Mouse (Mus musculus) liver, adult 2 months (tissue): Measurements from ENCODE around the gene Colq.

Experiments used
- CTCF ChIP-seq: fragments of 200-500 bp; IDR thresholded peaks from 2 replicates; pipeline ENCODE4 v1.5.1; 2011; ENCODE audit warnings: low read depth, low read length, control low read depth
- POLR2A ChIP-seq: fragments of 200-500 bp; IDR thresholded peaks from 2 replicates; pipeline ENCODE4 v1.6.1; 2011; ENCODE audit warnings: low read length, control low read depth; ENCODE audit not compliant: insufficient read depth; ENCODE audit errors: extremely low read depth

DNA sequence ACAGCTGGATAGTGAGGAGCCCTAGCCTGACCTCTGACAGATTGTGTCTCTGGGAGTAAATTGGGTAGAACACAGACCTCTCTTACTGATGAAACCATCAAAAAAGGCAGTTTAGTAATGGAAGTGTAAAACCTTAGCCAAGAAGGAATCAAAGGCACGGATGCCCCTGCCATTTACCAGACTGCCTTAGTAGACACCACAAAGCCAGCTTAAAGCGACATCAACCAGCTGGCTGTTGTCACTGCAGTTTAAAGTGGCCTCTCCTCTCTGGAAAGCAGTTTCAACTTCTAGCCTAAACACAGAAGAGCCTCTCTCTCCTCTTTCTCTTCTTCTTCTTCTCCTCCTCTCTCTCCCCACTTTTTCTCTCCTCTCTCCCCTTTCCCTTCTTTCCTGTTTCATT is 69.8 kb downstream of the Colq start:
- TF ChIP-seq CTCF (no peak), POLR2A (no peak)
